Mouse (Mus musculus) thymus, adult 18-20 months (tissue): ENCODE data around the gene Omp.

Experiments used
- DNase-seq, 2 experiments: peaks; one replicate each; pipeline ENCODE4 v3.0.0; 2022; ENCODE audit warnings: mixed read lengths in 2 of 2

Omp gene

DNA sequence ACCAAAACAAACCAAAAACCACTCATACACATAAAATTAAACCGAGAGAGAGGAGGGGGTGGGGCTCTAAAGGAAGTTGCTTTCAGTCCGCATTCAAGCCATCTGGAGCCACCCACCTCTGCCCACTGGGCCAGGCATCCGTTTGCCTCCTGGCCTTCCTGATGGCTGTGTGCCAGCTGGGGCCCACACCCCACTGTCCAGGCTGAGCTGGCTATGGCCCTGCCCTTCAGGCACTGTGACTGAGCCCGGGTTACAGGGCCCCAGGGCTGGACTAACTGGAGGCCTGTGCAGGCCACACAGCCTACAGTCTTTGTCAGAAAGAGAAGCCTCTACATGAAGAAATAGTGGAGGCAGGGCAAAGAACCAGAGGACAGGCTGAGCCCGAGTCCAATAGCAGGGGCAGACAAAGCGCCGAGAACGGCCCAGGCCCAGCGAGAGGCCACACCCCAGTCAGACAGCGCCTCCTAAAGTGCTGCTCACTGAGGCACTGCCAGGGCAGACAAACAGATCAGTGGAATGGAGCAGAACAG lies 19.8 kb upstream of the Omp start:
- DNase-seq: peak in 1 of 2 experiments; percentile 44

DNA sequence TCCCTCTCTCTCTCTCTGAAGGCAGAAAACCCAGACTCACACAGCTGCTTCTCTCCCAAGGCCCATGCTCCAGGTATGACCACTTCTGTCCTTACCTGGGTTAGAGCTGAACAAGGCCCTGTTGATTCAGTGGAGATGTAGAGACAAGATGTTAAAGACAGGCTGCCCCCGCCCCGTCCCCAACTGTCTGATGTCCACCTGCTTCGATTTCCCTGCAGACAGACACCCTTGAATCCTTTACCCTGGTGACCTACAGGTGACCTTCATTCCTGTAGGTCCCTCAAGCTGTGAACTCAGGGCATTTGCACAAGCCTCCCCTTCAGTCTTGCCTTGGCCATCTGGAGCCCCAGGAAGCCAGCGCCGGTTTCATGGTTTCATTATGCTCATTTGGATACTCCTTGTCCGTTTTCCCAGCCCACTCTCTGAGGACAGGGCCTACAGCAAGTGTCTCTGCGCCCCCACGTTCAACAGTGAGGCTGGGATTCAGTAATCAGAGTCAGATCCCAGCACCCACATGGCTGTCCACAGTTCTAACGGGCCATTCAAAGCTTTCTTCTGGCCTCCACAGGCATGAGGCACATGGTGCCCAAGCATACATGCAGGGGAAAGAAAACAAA lies 19.2 kb upstream of the Omp start:
- DNase-seq: peak in 1 of 2 experiments; percentile 52

GRCm38 (mm10) chr7:98163700-98164099 lies 18.4 kb upstream of the Omp start:
- DNase-seq: no peak

- no peak for DNase-seq
Measured at GRCm38 (mm10) chr7:98162239-98162638, 16.9 kb upstream of the Omp start.

DNA sequence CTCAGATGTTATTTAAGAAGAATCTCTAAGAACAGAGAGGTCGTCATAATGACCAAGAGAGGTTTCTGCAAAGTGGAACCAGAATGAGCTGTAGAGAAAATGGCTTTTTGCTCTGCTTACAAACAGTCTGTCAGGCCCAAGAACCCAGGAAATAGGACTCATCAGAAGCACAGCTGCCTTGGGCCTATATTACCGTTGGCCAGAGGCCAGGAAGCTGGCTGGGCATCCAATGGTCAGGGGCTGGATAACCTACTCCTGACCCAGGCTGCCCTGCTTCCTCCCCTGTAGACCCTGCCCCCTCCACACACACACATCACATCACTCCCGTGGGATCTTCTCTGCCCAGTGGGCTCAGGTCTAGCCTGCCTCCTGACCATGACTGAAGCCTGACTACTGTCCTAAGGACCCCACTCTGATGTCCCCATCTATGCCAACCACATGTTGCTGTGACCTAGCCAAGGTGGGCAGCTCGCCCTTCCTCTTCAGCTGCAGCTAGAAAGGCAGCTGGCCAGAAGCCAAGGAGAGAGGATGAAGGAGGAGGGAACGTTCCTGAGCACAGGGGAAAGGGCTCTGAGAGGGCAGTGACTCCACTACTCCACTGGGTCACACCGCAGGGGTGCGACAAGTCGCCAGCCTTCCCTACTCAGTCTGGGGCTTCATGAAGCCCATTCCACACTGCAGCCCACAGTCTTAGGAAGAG lies 14.9 kb upstream of the Omp start:
- DNase-seq: no peak

DNA sequence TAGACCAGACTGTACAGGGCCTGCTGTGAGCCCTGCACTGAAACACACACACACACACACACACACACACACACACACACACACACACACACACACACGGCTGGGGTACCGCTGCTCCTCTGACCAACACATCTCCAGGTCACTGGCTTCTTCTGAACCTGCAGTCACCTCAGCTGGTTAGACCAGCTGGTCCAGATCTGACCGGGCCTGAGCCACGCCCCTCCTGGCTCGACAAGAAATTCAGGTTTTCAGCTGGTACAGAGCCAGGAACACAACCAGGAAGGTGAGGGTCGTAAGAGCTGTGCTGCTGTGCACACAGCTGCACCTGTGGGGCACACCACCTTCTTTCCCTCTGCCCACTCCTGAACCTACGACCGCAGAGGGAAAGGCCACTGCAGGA lies 13.2 kb upstream of the Omp start:
- DNase-seq: no peak

GRCm38 (mm10) chr7:98157636-98158332 lies 12.5 kb upstream of the Omp start:
- DNase-seq: no peak

DNA sequence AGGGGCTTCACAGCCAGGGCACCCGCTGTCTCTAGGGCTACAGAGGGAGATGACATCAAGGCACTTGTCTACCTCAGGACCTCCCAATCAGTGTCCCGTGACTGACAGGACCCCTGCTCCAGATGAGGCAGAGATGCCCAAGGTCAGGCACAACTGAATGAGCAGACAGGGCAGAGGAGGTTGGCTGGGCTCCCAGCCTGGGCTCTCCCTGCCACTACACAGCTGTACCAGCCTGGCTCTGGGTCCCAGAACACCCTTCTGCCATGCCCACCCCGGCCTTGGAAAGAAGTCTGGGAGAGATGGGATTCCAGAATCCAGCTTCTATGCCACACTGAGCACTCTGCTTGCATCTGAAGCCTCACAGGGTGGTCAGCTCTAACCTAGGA lies 11.0 kb upstream of the Omp start:
- no peak for DNase-seq

DNA sequence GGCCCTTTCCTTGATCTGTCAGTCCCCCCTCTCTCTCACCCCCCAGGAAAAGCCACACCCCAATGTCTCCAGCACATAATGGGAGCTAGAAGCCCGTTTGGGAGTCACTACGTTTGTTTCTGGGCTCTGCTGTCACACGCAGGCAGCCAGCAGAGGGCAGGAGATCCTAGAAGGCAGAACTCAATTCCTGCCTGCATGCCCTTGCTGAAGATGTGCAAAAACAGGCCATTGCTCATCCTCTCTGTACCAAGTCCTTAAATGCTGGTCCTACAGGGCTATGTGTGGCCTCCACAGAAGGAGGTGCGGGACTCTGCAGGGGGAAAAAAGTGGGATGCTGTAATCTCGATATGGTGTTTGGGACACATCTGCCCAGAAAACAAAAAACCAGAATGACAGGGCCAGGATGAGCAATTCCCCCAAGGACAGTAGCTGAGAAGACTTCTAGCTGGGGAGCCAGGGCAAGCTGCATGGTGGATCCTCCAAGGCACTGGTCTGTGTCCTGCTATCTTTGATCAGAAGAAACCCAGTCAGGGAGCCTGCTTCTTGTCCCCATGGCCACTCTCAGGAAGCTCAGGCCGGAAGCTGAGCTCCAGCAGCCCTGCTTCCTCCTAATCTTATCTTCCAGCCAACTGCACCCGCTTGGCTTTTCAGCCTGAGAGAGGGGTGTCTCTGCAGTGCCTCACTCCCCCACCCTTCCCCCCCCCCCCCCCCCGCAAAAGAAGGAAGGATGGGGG lies 10.4 kb upstream of the Omp start:
- peak; percentile 38 to 53 for DNase-seq

DNA sequence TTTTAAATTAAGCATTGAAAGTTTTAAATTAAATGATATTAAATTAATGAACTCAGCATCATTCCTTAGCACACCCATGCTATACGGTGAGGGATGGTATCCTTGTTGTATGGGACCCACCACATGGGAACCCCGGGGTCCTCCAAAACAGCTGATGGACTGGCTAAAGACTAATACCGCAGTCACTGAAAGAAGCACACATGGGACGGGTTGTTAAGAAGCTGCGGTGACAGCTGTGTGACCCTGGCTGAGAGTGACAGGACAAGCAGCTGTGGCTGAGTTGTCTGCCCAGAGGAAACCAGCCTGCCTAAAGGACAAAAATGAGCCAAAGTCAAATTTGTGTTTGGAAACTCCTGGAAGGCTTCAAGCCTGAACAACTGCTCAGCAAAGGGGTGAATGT lies 8.6 kb upstream of the Omp start:
- DNase-seq: no peak

DNA sequence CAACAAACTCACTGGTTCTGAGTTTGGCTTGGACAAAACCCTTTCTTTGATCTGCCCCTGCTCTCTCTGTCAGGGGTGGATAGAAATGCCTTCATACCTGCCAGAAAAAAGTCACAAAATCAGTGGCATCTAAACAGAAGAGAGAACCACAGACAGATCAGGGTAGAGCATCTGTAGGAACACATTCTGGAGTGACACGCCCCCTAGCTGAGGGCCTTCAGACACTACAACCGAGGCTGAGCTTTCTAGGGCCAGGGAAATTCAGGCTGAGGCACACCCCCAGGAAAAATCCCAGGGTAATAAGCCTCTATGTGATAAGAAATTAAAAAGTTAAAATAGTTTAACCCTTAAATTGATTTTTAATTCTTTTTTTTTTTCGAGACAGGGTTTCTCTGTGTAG lies 8.0 kb upstream of the Omp start:
- no peak for DNase-seq

- no peak for DNase-seq
Measured at GRCm38 (mm10) chr7:98152400-98152799, 7.1 kb upstream of the Omp start.

GRCm38 (mm10) chr7:98150525-98150924 lies 5.2 kb upstream of the Omp start:
- DNase-seq: no peak

DNA sequence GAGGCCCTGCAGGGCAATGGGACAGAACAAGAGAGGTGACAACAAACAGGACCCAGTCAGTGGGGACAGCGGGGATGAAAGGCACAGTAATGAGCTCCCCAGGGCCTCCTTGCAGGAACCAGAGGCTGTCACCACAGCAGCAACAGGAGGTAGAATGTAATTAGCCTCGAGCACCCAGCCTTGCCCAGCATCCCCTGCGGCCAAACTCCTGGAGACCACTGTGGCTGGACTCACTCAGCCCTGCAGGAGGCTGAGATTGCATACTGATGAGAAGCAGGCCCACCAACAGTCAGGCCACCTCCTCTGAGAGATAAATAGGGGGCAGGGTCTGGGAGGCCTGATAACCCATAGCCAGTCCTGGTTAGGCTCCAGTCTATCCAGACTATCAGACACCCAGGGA lies 4.5 kb upstream of the Omp start:
- DNase-seq: no peak

DNA sequence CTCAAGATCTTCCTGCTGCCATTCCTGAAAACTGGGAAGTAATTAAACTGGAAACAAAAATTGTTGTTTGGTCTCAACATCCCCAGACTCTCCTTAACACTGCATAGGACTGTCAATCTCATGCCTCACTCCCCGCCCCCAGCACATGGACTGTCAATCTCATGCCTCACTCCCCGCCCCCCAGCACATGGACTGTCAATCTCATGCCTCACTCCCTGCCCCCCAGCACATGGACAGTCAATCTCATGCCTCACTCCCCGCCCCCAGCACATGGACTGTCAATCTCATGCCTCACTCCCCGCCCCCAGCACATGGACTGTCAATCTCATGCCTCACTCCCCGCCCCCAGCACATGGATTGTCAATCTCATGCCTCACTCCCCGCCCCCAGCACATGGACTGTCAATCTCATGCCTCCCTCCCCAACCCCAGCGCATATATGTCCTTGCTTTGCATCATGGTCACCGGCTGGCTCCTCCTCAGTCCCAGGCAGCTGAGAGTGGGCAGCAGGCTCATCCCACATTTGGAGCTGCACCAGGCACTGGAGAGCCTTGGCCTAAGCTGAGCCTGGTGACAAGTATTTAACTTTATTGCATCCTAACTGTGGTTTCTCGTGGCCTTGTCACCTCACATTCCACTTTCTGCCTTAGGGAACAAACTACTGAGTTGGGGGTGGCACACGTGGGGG lies 3.6 kb upstream of the Omp start:
- no peak for DNase-seq

GRCm38 (mm10) chr7:98147766-98148165 lies 2.5 kb upstream of the Omp start:
- no peak for DNase-seq

DNA sequence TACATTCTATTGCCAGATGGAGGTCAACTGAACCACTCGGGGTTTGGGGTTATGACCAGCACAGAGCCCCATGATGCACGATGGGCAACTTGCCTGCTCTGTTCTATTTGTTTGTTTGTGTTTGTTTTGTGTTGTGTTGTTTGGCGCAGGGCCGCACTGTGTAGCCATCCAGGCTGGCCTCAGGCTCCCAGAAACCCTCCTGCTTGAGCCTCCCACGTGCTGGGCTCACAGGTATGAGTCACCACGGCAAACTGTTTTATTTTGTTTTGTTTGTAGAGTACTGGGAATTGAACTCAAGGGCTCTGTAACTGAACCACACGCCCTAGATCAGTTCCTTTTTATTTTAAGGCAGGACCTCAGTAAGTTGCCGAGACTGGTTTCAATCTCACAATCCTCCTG lies 1.1 kb upstream of the Omp start:
- no peak for DNase-seq

GRCm38 (mm10) chr7:98145842-98146446 lies 642 bp upstream of the Omp start:
- no peak for DNase-seq

DNA sequence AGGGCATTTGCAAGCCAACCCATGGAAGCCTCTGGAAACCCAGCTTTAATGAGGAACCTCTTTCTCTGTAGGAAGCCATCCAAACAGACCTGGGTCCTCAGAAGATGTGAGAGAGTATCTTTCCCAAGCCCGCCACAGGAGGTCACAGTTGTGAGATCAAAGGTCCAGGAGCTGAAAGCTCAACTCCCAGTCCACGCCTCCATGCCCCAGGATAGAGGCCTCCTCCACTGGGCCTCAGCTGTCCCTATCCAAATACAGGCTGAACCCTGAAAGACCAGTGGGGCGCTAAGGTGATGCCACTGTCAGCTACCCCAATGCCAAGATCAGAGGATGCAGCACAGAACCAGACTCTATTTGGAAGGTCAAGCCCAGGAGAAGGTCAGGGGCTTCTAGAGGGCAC lies 2.7 kb downstream of the Omp start:
- DNase-seq: no peak

GRCm38 (mm10) chr7:98142247-98142646 lies 3.1 kb downstream of the Omp start:
- DNase-seq: no peak

DNA sequence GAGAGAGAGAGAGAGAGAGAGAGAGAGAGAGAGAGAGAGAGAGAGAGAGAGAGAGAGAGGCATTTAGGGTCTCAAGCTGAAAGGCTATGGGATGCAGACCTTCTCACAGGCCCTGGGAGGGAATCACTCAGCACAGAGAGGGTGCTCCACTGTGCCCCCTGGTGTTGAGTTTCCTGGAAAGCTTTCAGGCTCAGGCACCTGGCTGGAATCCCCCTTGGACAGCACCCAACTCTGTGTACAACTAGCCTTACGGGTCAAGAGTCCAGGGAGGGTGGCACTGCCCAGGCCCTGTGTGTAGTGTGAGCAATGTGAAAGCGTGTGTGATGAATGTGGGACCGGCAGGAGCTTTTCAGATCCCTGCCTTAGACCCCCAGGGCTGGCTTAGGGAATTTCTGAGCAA lies 4.1 kb downstream of the Omp start:
- no peak for DNase-seq

- DNase-seq: no peak
Measured at GRCm38 (mm10) chr7:98140597-98140996, 4.7 kb downstream of the Omp start.
